Mouse (Mus musculus): ENCODE results near the gene Ankrd2. TPM values are rescaled to one million over a fixed set of nuclear protein-coding genes. Genes with fewer than 3 reads are reported as not detected.

The Ankrd2 gene
- polyA plus RNA-seq (2012; rRNA removed): not detected in 2 replicates

- DNase-seq (ENCODE audit: low read depth, low spot score): peak; percentile 65
- 54% methylated on average over 19 of the region's 19 CpGs for WGBS
Observed at GRCm38 (mm10) chr19:42035456-42036248, at the start of gene Ankrd2. TSS of gene Ankrd2 (plus strand) at chr19:42036000.

- DNase-seq (ENCODE audit: low read depth, low spot score): no peak
- 86% methylated on average over 4 of the region's 4 CpGs for WGBS
Observed at GRCm38 (mm10) chr19:41987206-41987605, 48.6 kb upstream of the Ankrd2 start.

- no peak for DNase-seq (ENCODE audit: low read depth, low spot score)
- WGBS: 85% methylated on average over 6 of the region's 6 CpGs
Observed at GRCm38 (mm10) chr19:41989810-41990209, 46.0 kb upstream of the Ankrd2 start.

GRCm38 (mm10) chr19:41991926-41992477 lies 43.8 kb upstream of the Ankrd2 start:
- WGBS: 64% methylated on average over 6 of the region's 6 CpGs
- no peak for DNase-seq (ENCODE audit: low read depth, low spot score)

- DNase-seq (ENCODE audit: low read depth, low spot score): no peak
- WGBS: 67% methylated on average over 2 of the region's 2 CpGs
Observed at GRCm38 (mm10) chr19:41992971-41993370, 42.8 kb upstream of the Ankrd2 start.

GRCm38 (mm10) chr19:41993484-41993883 lies 42.3 kb upstream of the Ankrd2 start:
- 21% methylated on average over 6 of the region's 6 CpGs for WGBS
- DNase-seq (ENCODE audit: low read depth, low spot score): no peak

- 78% methylated on average over 7 of the region's 7 CpGs for WGBS
- no peak for DNase-seq (ENCODE audit: low read depth, low spot score)
Observed at GRCm38 (mm10) chr19:41994023-41994422, 41.8 kb upstream of the Ankrd2 start.

- DNase-seq (ENCODE audit: low read depth, low spot score): no peak
- 79% methylated on average over 1 of the region's 1 CpGs for WGBS
Observed at GRCm38 (mm10) chr19:41995483-41995882, 40.3 kb upstream of the Ankrd2 start.

GRCm38 (mm10) chr19:41997090-41997489 lies 38.7 kb upstream of the Ankrd2 start:
- DNase-seq (ENCODE audit: low read depth, low spot score): no peak
- WGBS: 84% methylated on average over 10 of the region's 10 CpGs

GRCm38 (mm10) chr19:41998770-41999548 lies 36.8 kb upstream of the Ankrd2 start:
- DNase-seq (ENCODE audit: low read depth, low spot score): no peak
- 80% methylated on average over 9 of the region's 9 CpGs for WGBS

GRCm38 (mm10) chr19:41999688-42000283 lies 36.0 kb upstream of the Ankrd2 start:
- whole genome bisulfite sequencing: 68% methylated on average over 4 of the region's 4 CpGs
- no peak for DNase-seq (ENCODE audit: low read depth, low spot score)

- 24% methylated on average over 4 of the region's 4 CpGs for WGBS
- no peak for DNase-seq (ENCODE audit: low read depth, low spot score)
Observed at GRCm38 (mm10) chr19:42000446-42000958, 35.3 kb upstream of the Ankrd2 start.

GRCm38 (mm10) chr19:42001253-42001980 lies 34.4 kb upstream of the Ankrd2 start:
- WGBS: 79% methylated on average over 12 of the region's 12 CpGs
- DNase-seq (ENCODE audit: low read depth, low spot score): no peak

- WGBS: 64% methylated on average over 6 of the region's 6 CpGs
- DNase-seq (ENCODE audit: low read depth, low spot score): no peak
Observed at GRCm38 (mm10) chr19:42004258-42004657, 31.5 kb upstream of the Ankrd2 start.

- whole genome bisulfite sequencing: 66% methylated on average over 3 of the region's 3 CpGs
- no peak for DNase-seq (ENCODE audit: low read depth, low spot score)
Observed at GRCm38 (mm10) chr19:42005616-42006015, 30.2 kb upstream of the Ankrd2 start.

- WGBS: 61% methylated on average over 8 of the region's 8 CpGs
- no peak for DNase-seq (ENCODE audit: low read depth, low spot score)
Observed at GRCm38 (mm10) chr19:42006568-42006967, 29.2 kb upstream of the Ankrd2 start.

GRCm38 (mm10) chr19:42008586-42008985 lies 27.2 kb upstream of the Ankrd2 start:
- WGBS: 78% methylated on average over 3 of the region's 3 CpGs
- no peak for DNase-seq (ENCODE audit: low read depth, low spot score)

GRCm38 (mm10) chr19:42009067-42009466 lies 26.7 kb upstream of the Ankrd2 start:
- 55% methylated on average over 7 of the region's 7 CpGs for WGBS
- DNase-seq (ENCODE audit: low read depth, low spot score): no peak

GRCm38 (mm10) chr19:42010436-42010835 lies 25.4 kb upstream of the Ankrd2 start:
- DNase-seq (ENCODE audit: low read depth, low spot score): no peak
- 84% methylated on average over 4 of the region's 4 CpGs for WGBS

Measured in large intestine, adult 2 months (tissue).